Mouse (Mus musculus) mouse embryonic stem cell (cell line): Measurements from ENCODE around the gene Dnah9.

ENCODE experiments used
- in situ Hi-C, 2 experiments: fragments of 300-500 bp; cut with MboI; formaldehyde crosslinking; loops; 1 replicate in 1 of 2; 3 replicates in 1 of 2; pipeline ENCODE4 v1.14.3; 2019 to 2020; ENCODE audit warnings: low sequenced_read_pairs in 2 of 2, low pct_unique_long_range_greater_than_20kb in 1 of 2, mixed read lengths in 1 of 2; ENCODE audit not compliant: unreplicated experiment in 1 of 2

Dnah9 gene

GRCm38 (mm10) chr11:65814381-65814780, 354.0 kb downstream of the Dnah9 start:
- in situ Hi-C loops: loop anchor here in 1 of 2 experiments (25.0 kb wide), 1 partner anchor 1198 kb away; no protein-coding TSS in a partner anchor

DNA sequence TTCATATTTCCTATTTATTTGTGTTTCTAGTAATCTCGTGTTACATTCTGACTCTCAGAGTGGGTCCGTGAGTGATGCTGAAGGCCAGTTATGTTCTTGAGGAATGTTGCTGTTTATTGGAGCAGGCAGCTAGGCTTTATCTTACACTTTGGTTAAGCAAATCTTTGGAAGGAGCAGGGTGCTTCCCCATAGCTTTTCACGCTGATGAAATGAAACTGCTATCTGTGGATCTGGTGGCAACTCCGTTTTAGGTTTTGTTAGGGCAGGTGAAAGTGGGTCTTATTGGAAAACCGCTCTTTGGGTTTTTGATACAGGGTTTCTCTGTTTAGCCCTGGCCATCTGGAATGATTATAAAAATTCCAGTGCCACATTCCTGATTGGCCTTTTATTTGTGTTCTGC, 356.3 kb downstream of the Dnah9 start:
- in situ Hi-C loops: loop anchor here in 1 of 2 experiments (25.0 kb wide), 1 partner anchor 1200 kb away; no protein-coding TSS in a partner anchor

DNA sequence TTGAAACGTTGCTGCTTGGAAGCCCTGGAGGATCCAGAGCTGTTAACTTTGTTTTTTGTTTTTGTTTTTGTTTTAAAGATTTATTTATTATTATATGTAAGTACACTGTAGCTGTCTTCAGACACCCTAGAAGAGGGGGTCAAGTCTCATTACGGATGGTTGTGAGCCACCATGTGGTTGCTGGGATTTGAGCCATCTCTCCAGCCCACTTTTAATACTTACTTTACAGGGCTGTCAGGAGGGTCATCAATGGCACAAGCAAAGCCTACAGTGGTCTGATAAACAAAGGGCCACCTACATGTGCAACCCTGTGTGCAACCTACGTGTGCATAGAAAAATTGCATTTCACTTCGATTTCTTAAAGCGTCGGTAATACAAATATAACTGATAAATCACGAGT, 360.8 kb downstream of the Dnah9 start:
- in situ Hi-C loops: loop anchor here in 1 of 2 experiments (25.0 kb wide), 1 partner anchor 1205 kb away; no protein-coding TSS in a partner anchor

DNA sequence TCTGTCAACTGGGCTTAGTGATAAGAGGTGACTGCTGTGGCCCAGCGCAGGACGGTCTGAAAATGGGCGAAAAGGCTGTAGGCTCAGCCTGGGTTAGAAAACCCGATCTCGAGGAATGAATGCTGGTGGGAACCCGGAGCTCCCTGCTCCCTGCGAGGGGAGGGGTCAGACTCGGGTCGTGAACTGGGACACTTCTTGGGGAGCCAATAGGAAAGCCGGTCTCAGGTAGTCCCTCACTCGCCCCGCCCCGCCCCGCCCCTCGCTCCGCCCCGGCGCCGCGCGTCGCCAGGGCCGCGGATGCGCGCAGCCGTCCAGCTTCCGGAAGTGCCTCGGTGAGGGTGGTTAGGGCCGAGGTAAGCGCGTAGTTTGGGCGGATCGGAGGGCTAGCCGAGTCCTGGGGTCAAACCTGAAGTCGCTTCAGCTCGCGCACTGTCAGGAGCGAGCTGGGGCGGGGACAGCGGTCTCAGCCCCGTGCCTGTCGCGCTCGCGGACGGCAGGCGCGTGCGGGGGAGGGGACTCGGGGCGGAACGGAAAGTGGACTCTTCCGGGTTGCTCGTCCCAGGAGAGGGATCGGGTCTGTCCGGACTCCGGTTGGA, 361.3 kb downstream of the Dnah9 start, which contains the start of gene Zkscan6:
Gene Zkscan6, plus strand, starts transcription at position 267 of the 596 bp plus-strand sequence.
- in situ Hi-C loops: loop anchor here in 1 of 2 experiments (25.0 kb wide), 1 partner anchor 1205 kb away; no protein-coding TSS in a partner anchor

GRCm38 (mm10) chr11:65806321-65806904, 361.9 kb downstream of the Dnah9 start:
- in situ Hi-C loops: loop anchor here in 1 of 2 experiments (25.0 kb wide), 1 partner anchor 1206 kb away; no protein-coding TSS in a partner anchor

- in situ Hi-C loops: loop anchor here in 1 of 2 experiments (25.0 kb wide), 1 partner anchor 1210 kb away; no protein-coding TSS in a partner anchor
These were observed 366.5 kb downstream of the Dnah9 start for GRCm38 (mm10) chr11:65801899-65802298.

GRCm38 (mm10) chr11:65795896-65796295, 372.5 kb downstream of the Dnah9 start:
- in situ Hi-C loops: no loop called here

DNA sequence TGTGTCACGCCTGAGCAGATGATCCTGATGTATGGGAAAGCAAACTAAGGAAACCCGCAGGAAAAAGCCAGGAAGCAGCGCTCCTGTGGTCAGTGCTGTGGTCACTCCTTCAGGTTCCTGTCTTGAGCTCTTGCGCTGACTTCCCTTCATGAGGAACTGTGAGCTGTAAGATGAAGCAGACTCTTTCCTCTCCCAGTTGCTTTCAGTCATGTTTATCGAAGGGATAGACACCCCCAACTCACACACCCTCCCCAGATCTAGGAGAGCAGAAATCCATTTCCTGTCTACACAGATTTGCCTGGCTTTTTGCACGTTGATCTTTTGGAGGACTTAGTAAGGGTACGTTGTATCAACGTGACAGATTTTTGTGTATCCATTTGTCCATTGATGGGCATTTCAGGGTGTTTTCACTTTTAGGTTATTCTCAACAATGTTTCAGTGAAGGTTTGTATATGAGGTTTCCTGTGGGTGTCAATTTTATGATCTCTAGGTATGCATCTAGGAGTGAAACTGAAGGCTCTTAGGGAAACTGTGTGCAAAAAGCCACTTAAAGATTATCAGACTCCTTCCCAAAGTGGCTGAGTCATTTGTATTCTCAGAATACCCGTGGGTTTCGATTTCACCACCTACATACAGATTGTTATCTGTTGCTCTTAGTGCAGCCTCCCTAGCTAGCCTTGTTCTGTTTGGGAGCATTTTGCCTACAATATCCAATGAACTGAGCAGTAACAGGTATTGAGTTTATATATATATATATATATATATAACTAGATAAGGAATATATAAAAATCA, 373.7 kb downstream of the Dnah9 start:
- in situ Hi-C loops: no loop called here

DNA sequence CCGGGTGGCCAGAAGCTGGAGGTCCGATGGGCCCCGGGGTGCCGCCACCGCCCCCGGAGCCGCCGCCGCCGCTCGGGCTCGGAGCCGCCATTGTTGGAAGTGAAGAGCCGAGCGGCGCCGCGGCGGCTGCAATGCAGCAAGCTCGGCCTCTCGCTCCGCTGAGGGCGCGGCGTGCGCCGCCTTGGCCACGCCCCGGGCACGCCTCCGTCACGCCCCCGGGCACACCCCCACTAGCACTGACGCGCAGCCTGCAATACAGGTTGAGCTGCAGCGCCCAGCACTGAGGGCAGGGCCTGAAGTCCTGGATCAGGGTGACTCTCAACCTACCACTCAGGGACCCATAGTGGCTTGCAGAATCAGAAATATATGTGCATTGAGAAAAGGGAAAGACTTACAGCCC, 380.2 kb downstream of the Dnah9 start, which contains the start of gene Map2k4:
Gene Map2k4, minus strand, starts transcription at position 144 of the 400 bp plus-strand sequence.
- in situ Hi-C loops: no loop called here

DNA sequence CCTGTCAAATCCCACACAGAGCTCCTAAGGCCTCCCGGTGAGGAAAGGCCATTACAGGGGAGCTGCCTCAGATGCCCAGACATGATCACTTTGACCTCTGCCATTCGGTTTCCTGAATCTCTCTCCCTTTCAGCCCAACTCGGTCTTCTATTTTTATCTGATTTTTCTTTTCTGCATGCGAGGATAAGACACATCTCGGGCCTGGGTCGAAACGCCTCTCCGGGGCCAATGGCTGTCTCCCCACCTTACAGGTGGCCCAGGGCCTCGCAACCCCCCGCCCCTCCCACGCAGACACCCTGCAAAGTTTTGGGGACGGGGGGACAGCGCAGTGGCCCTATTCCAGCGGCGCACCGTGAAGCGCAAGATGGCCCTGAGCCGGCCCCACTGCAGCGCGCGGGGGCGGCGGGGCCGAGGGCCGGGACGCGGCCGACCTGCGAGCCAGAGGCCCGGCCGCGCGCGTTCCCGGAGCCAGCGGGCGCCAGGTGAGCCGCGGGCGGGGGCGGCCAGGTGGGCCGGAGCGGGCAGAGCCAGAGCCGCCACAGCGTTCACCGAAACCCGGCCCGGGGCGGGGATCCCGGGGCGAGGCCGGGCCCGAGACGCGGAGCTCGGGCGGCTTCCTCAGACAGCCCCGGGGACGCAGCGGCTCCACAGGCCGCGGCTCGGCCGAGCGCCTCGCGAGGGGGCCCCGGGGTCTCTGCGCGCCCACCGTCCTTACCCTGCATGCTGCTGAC, 380.8 kb downstream of the Dnah9 start:
- in situ Hi-C loops: no loop called here

- in situ Hi-C loops: no loop called here
These were observed 382.2 kb downstream of the Dnah9 start for GRCm38 (mm10) chr11:65786160-65786559.

GRCm38 (mm10) chr11:65781596-65781995, 386.8 kb downstream of the Dnah9 start:
- in situ Hi-C loops: no loop called here
